Mouse (Mus musculus) myocyte (in vitro differentiated cells): Measurements from ENCODE around the gene Gm21767. TPM values are rescaled to one million over a fixed set of nuclear protein-coding genes. Genes with fewer than 3 reads are reported as not detected.
"Not testable (repeated sequence)": the region's sequence is repeated elsewhere in the genome, so short reads cannot be mapped to it uniquely, and the experiment has no call there.

Source experiments
- H3K27me3 ChIP-seq: one replicate; pipeline ENCODE4 v1.6.1; 2011; ENCODE audit not compliant: control insufficient read depth, insufficient read depth, insufficient read length
- H3K36me3 ChIP-seq: one replicate; pipeline ENCODE4 v1.6.1; 2011; ENCODE audit not compliant: control insufficient read depth, insufficient read depth
- H3K4me2 ChIP-seq: one replicate; pipeline ENCODE4 v1.6.1; 2011; ENCODE audit warnings: low read depth, control low read depth
- H3K4me3 ChIP-seq: one replicate; pipeline ENCODE4 v1.5.1; 2011; ENCODE audit warnings: mild to moderate bottlenecking, control low read depth, moderate library complexity
- H3K79me2 ChIP-seq: one replicate; pipeline ENCODE4 v1.6.1; 2011; ENCODE audit not compliant: control insufficient read depth, insufficient read depth
- H3ac ChIP-seq: one replicate; pipeline ENCODE4 v1.6.1; 2011; ENCODE audit not compliant: control insufficient read depth, insufficient read length
- polyA plus RNA-seq: library from polyadenylated mRNA; unstranded; fragments of >200 nt; fragmentation: generic; extraction: Trizol; gene quantifications from one replicate; pipeline ENCODE4 v1.2.1, GENCODE M21; 2012; ENCODE audit warnings: missing spikeins

The Gm21767 gene
- not detected for polyA plus RNA-seq

GRCm38 (mm10) chrY:13941438-13941837 is at the start of gene Gm21767:
Gm21767 (plus strand) TSS chrY:13941738.
- not testable (repeated sequence) for H3K27me3 ChIP-seq, H3K4me3 ChIP-seq, H3K36me3 ChIP-seq, H3ac ChIP-seq, H3K79me2 ChIP-seq, H3K4me2 ChIP-seq
